Mouse (Mus musculus): Measurements from ENCODE around the gene Bmp7.

The Bmp7 gene

DNA sequence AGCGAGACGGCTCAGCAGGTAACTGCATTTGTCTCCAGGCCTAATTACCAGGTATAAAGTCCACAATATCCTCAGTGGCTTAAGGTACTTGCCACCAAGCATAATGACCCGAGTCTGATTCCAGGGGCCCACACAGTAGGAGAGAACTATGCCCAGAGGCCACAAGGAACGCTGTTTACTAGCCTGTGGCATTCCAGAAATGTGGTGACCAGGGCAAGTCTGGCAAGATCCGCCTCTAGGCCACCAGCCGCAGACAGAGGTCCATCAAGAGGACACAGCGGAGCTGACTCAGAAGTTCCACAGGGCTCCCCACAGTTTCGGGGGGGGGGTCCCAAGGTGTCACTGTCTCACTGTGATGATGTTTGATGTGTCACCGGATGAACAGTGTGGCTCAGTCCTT is 34.0 kb downstream of the Bmp7 start:
- DNase-seq (ENCODE audit: low spot score), result no peak

DNA sequence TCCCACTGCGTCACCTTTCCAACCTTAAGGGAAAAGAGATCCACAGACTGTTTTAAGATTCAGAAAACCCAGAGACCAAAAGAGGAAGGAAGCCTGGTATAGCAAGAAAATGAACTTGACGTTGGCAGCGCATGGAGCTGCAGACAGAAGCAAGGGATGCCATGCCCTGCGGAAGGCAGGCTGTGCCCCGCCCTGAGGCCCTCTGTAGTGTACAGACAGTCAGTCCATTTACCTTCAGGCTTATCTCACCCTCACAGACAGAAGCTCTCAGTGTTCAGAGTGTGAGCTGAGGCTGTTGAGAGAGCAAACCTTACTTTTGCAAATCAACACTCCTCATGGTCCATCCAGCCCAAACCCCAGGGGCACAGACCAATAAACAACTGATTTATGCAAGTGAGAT is 35.1 kb downstream of the Bmp7 start:
- no peak for DNase-seq (ENCODE audit: low spot score)

DNA sequence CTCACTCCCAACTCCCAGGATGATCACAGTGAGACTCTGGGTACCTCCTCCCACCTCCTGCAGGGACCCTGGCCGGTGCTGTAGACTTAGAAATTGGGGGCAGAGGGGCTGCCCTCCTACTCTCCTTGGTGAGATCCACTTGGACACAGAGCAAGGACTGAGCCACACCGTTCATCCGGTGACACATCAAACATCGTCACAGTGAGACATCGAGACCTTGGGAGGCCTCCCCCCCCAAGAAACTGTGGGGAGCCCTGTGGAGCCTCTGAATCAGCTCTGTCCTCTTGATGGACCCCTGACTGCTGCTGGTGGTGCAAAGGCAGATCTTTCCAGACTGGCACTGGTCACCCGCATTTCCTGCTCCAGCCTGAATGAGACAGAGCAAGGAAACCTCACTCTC is 35.5 kb downstream of the Bmp7 start:
- no peak for DNase-seq (ENCODE audit: low spot score)

DNA sequence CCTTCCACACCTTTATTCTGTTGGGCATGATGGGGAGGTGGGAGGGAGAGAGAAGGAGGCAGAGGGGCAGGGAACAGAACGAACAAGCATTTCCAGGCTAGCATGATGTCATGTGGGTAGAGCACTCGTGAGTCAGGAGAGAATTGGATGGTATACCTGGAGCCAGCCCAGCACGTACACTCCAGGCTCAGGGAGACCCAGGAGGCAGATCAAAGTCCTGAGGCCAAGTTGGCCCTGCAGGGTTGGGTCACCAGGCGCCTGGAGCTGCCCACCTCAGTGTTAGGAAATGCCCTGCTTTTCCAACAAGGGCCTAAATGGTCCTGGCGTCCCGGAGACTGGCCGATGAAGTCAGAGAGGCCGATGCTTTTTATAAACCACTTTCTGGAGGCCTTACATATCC is 36.6 kb downstream of the Bmp7 start:
- no peak for DNase-seq (ENCODE audit: low spot score)

DNA sequence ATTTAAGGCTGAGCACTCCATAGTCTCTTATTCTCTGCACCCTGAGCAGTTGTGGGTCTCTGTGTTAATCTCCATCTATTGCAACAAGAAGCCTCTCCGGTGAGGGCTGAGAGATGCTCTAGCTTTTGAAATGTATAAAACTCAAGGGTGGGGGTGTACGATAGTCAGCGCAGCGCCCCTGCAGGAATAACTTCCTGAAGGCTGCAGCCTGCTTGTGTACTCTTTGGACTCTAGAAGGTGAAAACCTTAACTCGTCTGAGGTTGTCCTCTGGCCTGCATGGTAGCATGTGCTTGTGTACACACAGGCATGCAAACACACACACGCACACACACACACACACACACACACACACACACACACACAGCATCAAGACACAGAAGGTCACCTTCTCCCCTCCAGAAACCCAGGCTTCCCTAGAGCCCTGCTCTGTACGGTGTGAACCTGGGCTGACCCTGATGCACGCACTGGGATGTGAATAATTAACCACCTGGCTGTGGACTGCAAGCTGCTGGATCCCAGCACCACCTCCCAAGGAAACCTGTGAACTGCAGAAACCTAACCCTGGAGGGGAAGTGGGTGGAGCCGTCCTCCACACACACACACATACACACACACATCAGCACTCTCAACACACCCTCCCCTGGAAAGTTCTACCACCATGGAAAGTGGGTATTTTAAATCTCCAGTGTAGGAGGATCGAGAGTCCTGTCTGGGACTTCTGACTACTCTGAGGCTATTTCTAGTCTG is 39.0 kb downstream of the Bmp7 start:
- no peak for DNase-seq (ENCODE audit: low spot score)

DNA sequence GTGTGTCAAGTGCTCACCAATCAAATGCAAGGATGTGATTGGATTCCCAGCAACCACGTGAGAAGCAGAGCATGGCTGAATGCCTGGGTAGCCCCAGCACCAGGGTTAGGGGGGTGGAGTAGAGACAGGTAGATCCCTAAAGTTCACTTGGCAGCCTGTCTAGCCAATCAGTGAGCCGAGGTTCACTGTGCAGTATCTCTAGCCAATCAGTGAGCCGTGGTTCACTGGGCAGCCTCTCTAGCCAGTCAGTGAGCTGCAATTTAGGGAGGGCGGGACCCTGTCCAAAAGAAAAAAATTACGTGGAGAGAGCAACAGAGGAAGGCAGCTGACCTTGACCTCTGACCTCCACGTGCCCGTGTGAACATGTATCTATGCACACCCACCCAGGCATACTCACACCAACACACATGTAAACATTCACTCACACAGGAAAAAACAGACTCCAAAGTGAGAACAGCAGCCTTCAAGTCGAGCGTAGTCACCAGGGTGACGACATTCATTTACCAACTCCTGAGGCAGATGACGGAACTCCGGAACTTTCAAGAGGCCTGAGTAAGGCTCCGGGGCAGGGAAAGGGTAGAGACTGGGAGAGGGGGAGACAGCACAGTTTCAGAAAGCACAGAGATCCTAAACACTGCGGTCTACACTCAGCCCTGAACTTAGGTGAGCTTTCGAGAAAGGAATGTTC is 50.2 kb downstream of the Bmp7 start:
- no peak for DNase-seq (ENCODE audit: low spot score)

DNA sequence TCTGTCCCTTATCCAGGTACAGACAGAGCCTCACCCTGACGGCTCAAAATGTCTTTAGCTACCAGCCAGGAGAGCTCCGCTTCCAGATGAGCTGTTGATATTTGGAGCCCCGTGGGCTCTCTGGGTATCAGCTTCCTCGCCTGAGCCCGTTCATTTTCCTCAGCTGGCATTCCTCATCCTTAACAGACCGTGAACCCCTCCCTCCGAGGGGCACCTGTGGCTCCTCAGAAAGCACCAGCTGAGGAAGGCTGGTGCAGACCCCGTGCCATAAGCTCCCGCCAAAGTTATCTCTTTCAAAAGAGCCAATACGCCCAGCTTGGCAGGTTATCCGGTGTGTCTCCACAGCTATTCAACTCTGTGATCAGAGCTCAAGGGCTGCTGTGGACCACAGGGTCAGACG is 50.9 kb downstream of the Bmp7 start:
- no peak for DNase-seq (ENCODE audit: low spot score)

DNA sequence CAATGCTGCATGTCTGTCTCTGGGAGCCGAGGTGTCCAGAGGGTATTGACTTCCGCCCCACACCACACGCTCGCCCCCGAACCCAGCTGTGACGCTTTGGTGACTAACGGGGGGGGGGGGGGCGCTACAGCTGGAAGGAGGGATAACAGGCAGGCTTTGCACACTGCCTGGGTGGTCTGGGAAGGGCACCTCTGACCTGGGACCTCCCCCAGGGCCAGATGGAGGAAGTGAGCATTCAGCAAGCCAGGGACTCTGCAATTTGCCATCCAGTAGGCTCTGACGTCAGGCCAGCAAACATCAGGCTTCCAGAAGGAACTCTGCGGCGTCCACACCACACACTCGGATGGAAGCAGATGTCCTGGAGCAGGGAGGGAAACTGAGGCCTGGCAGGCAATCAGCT is 52.0 kb downstream of the Bmp7 start:
- DNase-seq (ENCODE audit: low spot score), result no peak

DNA sequence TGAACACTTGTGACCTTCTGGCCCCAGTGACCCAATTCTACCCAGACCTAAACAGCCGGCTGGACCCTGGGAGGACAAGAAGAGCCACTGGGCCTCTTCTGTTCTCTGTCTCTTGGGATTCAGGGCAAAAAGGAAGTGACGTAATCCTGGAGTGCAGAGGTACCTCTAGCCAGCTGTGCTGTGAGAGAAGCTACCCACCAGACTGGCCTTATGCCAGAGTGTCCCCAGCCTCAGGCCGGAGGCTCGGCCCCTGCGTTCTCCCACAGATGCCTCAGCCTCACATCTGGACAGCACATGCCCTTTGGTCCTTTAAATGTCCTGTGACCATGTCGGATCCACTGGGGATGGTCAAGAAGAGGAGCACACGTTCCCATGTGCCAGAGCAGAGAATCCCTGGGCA is 54.3 kb downstream of the Bmp7 start:
- DNase-seq (ENCODE audit: low spot score), result no peak

DNA sequence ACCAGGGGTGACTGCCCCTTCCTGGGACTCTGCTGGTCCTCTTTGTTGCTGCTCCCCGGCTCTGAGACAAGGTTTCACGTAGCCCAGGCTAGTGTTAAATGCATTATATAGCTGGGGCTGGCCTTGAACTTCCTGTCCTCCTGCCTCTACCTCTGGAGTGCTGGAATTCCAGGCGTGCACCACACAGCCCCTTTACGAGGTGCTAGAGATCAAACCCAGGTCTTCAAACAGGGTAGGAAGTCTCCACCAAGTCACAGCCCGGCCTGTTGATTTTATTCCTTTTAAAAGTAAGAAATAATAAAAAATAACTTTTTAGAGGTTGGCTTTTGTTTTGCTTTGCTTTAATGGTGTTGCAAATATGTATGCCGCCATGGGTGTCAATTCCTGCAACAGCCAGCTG is 55.5 kb downstream of the Bmp7 start:
- DNase-seq (ENCODE audit: low spot score), result no peak

DNA sequence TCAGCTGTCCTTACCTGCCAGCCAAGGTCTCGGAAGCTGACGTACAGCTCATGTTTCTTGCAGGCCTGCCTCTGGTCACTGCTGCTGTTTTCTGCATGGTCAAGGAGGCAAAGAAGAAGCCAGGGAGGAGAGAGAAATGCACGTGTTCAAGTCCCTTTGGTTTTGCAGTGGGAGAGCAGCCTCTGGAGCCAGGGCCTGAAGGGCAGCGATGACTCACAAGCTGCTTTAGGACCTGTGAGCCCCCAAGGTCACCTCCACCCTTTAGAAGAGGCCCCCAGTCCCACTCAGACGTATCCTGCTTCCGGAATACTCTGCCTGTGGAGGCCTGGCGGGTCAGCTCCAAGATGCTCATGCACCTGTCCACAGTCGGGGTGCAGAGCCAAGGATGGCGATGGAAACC is 64.9 kb downstream of the Bmp7 start:
- DNase-seq (ENCODE audit: low spot score), result no peak

DNA sequence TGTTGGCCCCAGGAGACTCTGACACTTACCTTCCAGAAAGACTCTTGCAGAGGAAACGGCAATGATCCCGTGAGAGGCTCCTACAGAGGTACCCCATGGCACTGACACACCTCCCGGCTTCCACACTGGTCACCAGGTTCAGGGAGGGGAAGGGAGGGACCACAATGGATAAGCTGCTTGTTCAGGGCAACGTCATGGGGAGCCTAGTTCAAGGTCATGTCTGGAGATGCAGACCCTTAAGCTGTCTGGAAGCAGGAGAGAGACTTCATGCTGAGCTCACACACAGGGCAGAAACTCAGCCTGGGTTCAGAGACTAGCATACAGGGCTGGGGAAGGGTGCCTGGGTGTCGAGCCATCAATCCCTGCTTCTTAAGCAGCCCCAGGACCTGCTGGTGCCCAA is 73.8 kb downstream of the Bmp7 start:
- DNase-seq (ENCODE audit: low spot score), result no peak

DNA sequence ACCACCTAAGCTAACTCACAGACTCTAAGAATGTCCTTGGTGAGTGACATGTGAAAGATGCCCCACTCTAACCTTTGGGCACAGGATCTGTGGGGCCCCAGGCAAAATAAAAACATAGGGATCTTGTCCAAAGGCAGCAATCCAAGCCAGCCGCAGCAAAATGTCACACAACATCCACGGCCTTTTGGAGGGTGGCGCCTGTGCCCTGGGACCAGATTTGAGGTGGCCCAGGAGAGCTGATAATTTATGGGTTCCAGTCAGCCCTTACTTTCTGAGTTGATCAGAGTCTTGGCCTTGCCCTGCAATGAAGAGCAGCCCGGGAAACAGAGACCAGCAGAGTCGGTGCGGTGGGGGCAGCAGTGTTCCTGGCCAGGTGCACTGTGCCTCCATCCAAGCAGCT is 75.0 kb downstream of the Bmp7 start:
- no peak for DNase-seq (ENCODE audit: low spot score)

DNA sequence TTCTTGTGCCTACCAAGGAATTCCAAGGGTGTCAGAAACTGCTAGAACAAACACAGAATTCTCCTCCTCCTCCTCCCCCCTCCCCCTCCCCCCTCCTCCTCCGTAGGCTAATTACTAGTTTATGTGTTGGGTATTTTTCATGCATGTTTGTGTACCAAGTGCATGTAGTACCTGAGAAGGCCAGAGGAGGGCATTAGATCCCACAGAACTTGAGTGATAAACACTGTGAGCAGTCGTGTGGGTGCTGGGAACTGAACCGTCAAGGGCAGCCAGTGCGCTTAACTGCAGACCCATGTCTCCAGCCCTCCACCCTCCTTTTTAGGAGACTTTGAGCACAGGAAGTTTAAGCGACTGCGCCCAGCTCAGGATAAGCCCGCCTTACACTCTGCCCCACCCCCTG is 75.6 kb downstream of the Bmp7 start:
- no peak for DNase-seq (ENCODE audit: low spot score)

DNA sequence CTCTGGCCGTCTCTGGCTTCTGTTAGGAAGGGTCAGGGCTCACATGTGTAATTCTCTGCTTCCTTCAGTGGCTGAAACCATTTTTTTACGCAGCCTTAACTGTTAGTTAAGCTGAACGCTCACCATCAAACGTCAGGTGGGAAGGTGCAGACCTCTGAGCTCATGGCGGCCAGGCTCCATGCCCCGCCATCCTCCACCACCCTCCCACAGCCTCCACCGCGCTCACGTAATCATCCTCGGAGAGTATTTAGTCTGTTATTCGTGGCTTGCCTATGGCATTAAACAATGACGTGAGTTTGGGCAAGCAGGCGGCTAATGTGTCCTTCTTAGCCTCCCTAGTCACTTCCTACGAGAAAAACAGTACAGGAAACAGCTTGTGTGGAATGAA is 76.7 kb downstream of the Bmp7 start:
- DNase-seq (ENCODE audit: low spot score), result no peak

DNA sequence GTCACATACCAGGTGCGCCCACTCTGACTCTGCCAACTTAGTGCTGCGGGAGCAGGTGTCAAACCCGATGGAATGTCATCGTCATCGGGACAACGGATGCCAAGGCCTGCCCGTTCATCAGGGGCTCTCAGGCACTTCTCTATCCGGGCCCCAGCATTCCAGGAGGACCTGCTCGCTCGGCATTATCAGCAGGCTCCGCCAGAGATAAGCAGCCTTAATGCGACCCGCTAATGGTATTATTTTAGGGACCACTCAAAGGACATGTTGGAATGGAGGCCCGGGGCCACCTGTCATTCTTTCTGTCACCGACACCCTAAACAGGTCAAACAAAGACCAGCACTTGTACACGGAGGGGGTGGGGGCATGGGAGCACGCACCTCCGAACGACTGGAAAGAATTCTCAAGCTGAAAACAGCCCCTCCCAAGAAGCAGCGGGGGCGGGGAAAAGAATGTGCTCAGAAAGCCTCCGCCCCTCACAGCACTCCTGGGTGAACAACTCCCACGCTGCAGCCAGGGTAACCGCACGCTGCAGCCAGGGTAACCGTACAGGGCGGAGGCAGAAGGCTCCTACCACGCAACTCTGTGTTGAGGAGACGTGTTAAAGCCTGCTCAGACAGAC is 77.2 kb downstream of the Bmp7 start:
- DNase-seq (ENCODE audit: low spot score), result no peak

DNA sequence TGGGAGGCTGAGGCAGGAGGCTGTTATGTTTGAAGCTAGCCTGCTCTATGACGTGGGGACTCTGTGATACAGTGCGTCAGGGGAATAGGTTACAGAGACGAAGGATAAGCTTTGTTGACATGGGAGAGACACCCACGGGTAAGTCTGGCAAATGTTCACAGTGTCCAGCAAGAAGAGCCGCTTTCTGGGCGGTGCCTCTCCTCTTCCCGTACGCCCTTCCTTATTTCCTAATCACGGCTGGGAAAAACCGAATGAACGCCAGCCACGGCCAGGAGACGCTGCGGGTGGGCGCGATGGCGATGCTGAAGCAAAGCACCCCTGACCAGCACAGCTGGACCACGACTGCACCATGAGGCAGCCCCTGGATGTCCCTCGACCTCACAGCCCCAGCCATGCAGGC is 77.7 kb downstream of the Bmp7 start:
- DNase-seq (ENCODE audit: low spot score), result no peak

DNA sequence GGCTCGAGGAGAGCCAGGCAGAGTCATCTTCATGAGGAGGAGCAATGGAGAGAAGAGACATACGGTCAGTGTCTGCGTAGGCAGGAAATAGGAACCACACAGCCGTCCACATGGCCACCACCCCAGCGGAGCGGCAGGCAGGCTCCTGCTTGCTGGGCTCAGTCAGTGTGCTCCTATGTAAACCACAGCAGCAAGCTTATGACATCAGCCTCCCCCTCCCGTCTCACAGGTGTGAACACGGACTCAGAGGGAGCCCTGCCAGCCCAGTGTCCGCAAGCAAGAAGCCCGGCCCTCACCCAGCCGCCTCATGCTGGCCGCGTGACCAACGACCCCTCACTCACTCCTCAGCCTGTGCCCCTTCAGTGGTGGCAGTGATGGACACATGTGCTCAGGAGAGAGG is 78.5 kb downstream of the Bmp7 start:
- DNase-seq (ENCODE audit: low spot score), result no peak

DNA sequence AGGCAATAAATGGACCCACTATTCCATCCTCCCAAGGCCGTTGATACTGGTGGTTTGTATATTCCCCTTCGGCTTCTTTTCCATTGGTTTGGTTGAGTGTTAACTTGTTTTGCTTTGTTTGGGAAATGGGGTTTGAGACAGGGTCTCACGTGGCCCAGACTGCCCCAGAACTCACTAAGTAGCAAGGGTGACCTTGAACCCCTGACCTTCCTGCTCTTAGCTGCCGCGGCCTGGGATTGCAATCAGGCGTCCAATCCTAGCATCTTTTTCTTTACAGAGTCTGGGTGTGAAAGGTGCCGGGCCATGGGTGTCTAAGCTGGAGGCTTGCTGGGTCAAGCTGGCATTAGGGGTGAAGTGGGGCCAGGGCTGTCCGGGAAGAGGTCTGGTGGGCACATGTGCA is 79.5 kb downstream of the Bmp7 start:
- no peak for DNase-seq (ENCODE audit: low spot score)

DNA sequence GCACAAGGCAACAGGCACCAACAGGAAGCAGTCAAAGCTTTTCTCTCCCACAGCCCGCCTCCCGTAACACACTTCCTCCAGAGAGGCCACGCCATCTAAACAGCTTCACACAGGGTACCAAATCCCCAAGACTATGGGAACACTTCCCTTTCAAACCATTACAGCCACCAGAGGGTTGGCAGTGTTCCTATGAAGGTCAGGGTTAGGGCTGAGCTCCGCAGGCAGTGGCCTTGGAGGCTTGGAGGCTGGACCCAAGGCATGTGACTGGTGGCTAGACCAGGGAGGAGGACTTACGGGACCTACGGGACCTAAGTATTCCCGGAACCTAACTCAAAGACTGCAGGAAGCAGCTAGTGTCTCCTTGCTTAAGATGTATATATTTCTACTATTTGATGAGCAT is 80.0 kb downstream of the Bmp7 start:
- no peak for DNase-seq (ENCODE audit: low spot score)

DNA sequence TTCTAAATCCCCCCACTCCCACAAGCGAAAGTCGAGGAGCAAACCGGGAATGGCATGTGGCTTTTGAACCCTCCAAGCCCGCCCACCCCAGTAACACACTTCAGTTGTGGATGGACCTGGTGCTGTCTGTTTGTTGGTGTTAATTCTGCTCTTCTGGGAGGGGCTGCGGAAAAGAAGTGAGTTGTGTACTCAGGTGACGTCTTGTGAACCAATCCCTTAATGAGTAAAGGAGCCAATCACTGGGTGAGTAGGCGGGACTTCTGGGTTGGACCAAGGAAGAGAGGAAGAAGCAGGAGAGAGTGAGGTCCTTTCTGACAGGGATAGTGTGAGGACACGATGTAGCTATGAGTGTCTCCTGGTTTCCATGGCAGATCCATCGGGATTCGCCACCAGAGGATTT is 83.1 kb downstream of the Bmp7 start:
- no peak for DNase-seq (ENCODE audit: low spot score)

DNA sequence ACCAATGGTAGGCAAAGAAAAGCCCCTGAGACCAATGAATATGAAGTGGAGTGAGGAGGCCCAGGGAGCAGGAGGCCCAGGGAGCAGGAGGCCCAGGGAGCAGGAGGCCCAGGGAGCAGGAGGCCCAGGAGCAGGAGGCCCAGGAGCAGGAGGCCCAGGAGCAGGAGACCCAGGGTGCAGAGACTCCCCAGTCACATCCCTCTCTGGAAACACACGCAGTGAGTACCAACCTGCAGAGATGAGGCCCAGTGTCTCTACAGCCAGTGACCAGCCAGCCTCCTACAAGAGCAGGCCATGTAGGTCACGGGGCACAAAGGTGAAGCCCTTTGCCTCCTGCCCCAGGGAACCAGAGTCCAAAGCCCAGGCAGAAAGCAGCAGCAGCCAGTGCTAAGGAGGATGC is 83.6 kb downstream of the Bmp7 start:
- DNase-seq (ENCODE audit: low spot score), result no peak

DNA sequence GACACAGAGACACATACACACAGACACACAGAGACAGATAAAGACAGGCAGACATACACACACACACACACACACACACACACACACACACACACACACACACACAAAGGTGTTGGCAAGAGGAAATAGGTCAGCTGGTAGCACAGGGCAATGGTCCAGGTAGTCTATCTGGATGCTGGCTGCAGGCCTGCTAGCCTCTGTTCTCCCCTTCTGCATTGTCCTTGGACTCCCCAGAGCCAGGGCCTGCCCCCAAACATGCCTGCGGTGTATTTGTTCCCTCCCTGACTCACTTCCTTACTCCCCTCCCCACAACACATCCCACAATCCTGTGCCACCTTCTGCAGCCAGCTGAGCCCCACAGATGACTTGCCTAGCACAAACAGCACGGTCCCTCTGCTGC is 86.0 kb downstream of the Bmp7 start:
- no peak for DNase-seq (ENCODE audit: low spot score)

DNA sequence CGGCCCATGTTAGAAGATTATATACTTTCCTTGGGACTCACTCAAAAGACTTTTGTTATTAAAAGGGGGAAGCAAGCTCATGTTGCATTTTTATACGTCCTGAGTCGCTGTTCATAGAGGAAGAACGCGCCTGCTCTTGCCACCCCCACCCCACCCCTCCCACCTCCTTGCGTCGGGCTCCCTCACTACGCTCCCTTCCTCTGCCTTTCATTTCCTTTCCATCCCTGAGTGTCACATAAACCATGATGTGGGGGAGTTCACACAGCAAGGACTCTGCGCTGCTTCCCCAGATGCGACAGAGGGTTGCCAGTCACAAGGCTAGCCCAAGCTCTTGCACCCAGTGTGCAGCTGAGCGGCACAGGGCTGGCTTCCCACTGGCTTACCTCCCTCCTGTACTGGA is 88.3 kb downstream of the Bmp7 start:
- DNase-seq (ENCODE audit: low spot score), result no peak

All from spleen, adult 12 weeks (tissue).